Mouse (Mus musculus): ENCODE measurements around the gene Psma3. TPM values are rescaled to one million over a fixed set of nuclear protein-coding genes. Genes with fewer than 3 reads are reported as not detected.
"Not testable (repeated sequence)": the region's sequence is repeated elsewhere in the genome, so short reads cannot be mapped to it uniquely, and the experiment has no call there.

The Psma3 gene
- polyA plus RNA-seq, 1 experiment from 2014 or later: 248 TPM

DNA sequence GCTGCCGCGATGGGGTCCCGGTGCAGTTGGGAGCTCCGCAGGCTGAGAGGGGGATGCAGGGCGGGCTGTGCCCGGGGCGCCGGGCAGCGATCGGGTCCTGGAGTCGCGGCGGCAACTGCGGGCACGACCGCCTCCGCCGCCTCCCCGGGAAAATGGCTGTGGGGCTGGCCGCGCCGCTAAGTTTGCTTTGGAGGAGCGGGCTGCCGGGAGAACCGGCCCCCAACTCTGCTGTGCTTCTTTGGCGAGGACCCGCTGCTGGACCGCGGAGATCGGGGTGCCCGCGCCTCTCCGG, 41.7 kb downstream of the Psma3 start:
- 1% methylated on average over 33 of the region's 33 CpGs for WGBS (ENCODE audit: missing documents)
- Histone ChIP-seq H3K27ac (no peak overlapping the region), H3K36me3 (ENCODE audit: inconsistent target) (peaks cover 31% of the 10 kb centered on the region), H3K4me3 (ENCODE audit: inconsistent target) (peak overlapping the region; percentile 23), H3K79me2 (ENCODE audit: inconsistent target) (peaks cover 83% of the 10 kb centered on the region)

- under 1% methylated on average over 39 of the region's 82 CpGs for WGBS (ENCODE audit: missing documents)
Measured at GRCm38 (mm10) chr12:71016503-71017241, 42.3 kb downstream of the Psma3 start.

DNA sequence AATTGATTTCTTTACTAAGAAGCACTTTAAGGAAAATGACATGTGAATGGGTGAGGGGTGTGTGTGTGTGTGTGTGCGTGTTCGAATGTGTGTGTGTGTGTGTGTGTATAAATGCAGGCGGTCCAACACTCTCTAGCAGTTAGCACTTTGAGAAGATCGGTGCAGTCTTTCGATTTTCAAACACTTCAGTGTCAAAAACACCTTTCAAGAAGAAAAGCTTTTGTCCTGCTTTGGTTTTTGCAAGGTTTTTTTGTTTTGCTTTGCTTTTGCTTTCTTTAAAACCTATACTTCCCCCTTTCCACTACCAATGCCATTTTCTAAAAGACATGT, 42.8 kb downstream of the Psma3 start:
- Histone ChIP-seq H3K79me2 (ENCODE audit: inconsistent target) (peaks cover 83% of the 10 kb centered on the region), H3K36me3 (ENCODE audit: inconsistent target) (peaks cover 34% of the 10 kb centered on the region), H3K27ac (peak overlapping the region; percentile 68), H3K4me3 (ENCODE audit: inconsistent target) (peak overlapping the region; percentile 72)
- WGBS (ENCODE audit: missing documents): 6% methylated on average over 5 of the region's 5 CpGs

More at GRCm38 (mm10) chr12:71016503-71017241, 42.3 kb downstream of the Psma3 start:
- H3K27ac ChIP-seq: peak overlapping the region; percentile 68
- peak overlapping the region; percentile 72 for H3K4me3 ChIP-seq (ENCODE audit: inconsistent target)
- H3K36me3 ChIP-seq (ENCODE audit: inconsistent target): peaks cover 34% of the 10 kb centered on the region
- H3K79me2 ChIP-seq (ENCODE audit: inconsistent target): peaks cover 83% of the 10 kb centered on the region

- Histone ChIP-seq H3K36me3 (ENCODE audit: inconsistent target) (peaks cover 36% of the 10 kb centered on the region), H3K4me3 (ENCODE audit: inconsistent target) (peak overlapping the region; percentile 72)
- WGBS (ENCODE audit: missing documents): 32% methylated on average over 10 of the region's 10 CpGs
Measured at GRCm38 (mm10) chr12:71017827-71018226, 43.4 kb downstream of the Psma3 start.

DNA sequence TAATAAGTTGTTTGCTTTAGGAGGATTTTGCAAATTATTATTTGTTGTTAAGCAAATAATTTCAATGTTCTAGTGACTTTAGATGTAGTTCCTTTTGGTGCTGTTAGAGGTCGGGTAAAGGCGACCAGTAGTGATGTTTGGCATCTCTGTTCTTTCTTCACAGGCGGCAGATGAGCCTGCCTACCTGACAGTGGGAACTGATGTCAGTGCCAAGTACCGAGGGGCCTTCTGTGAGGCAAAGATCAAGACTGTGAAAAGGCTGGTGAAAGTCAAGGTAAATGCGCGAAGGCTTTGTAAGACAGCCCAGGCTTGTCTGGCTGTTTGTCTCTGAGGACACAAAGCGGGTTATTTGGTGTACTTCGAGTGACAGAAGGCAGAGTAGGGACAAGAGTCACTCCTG, 44.8 kb downstream of the Psma3 start:
- WGBS (ENCODE audit: missing documents): 90% methylated on average over 8 of the region's 8 CpGs
- Histone ChIP-seq H3K27ac (no peak overlapping the region), H3K36me3 (ENCODE audit: inconsistent target) (peaks cover 50% of the 10 kb centered on the region), H3K79me2 (ENCODE audit: inconsistent target) (peaks cover 83% of the 10 kb centered on the region), H3K4me3 (ENCODE audit: inconsistent target) (no peak overlapping the region)

More at GRCm38 (mm10) chr12:71017827-71018226, 43.4 kb downstream of the Psma3 start:
- peaks cover 83% of the 10 kb centered on the region for H3K79me2 ChIP-seq (ENCODE audit: inconsistent target)
- peak overlapping the region; percentile 68 for H3K27ac ChIP-seq

DNA sequence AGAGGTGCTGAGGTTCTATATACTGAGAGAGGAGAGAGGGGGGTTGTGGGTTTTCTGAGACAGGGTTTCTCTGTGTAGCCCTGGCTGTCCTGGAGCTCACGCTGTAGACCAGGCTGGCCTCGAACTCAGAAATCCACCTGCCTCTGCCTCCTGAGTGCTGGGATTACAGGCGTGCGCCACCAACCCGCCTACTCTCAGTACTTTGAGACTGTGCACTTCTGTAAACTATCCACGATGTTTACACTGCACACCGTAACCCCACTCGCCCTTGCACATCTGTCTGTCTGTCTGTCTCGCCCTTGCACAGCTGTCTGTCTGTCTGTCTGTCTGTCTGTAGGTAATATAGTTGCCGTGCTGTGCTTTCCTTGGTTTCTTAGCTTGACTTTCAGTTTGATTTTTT, 50.0 kb downstream of the Psma3 start:
- peaks cover 84% of the 10 kb centered on the region for H3K36me3 ChIP-seq (ENCODE audit: inconsistent target)
- peaks cover 98% of the 10 kb centered on the region for H3K79me2 ChIP-seq (ENCODE audit: inconsistent target)
- no peak overlapping the region for H3K27ac ChIP-seq
- no peak overlapping the region for H3K4me3 ChIP-seq (ENCODE audit: inconsistent target)
- WGBS (ENCODE audit: missing documents): 96% methylated on average over 8 of the region's 10 CpGs

- H3K36me3 ChIP-seq (ENCODE audit: inconsistent target): peaks cover 83% of the 10 kb centered on the region
- H3K4me3 ChIP-seq (ENCODE audit: inconsistent target); H3K27ac ChIP-seq: not testable (repeated sequence)
- H3K79me2 ChIP-seq (ENCODE audit: inconsistent target): peaks cover 98% of the 10 kb centered on the region
- WGBS (ENCODE audit: missing documents): 94% methylated on average over 8 of the region's 8 CpGs
Measured at GRCm38 (mm10) chr12:71028265-71028664, 53.8 kb downstream of the Psma3 start.

DNA sequence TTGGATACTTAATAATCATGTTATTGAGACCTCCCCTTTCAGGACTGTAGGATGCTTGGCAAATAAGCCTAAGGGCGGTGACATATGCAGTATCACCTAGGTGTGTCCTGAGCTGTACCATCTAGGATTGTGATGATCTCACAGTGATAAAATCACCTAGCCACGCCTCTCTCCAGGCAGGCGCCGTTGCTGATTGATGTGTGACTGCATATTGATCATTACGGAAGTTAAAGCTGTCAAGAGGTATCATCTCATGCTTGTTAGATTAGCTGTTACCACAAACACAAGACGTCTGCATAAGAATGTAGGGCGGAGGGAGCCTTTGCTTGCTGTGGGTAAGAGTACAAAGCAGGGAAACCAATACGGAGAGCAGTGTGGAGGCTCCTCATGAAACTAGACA, 55.8 kb downstream of the Psma3 start:
- Histone ChIP-seq H3K36me3 (ENCODE audit: inconsistent target) (peaks cover 82% of the 10 kb centered on the region), H3K27ac (no peak overlapping the region)
- WGBS (ENCODE audit: missing documents): 97% methylated on average over 8 of the region's 8 CpGs

DNA sequence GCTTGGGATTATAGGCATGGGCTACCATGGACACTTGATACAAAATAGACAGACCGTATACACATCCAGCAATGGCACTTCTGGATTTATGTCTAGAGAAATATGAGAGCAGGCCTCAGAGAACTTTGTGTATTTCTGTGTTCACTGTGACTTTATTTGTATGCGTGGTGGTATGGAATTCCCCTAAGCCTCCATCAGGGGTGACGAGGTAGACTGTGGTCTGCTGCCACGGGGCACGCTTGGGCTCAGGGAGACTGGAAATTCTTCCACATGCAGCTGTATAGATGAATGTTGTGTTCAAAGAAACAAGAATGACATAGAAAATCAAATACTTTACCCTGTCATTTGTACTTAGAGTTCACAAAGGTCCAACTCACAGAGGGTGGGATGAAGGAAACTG, 56.3 kb downstream of the Psma3 start:
- peaks cover 82% of the 10 kb centered on the region for H3K36me3 ChIP-seq (ENCODE audit: inconsistent target)

More for the DNA sequence above, 55.8 kb downstream of the Psma3 start:
- Histone ChIP-seq H3K4me3 (ENCODE audit: inconsistent target) (no peak overlapping the region), H3K79me2 (ENCODE audit: inconsistent target) (peaks cover 98% of the 10 kb centered on the region)

GRCm38 (mm10) chr12:71035826-71036225, 61.4 kb downstream of the Psma3 start:
- H3K27ac ChIP-seq: no peak overlapping the region
- peaks cover 68% of the 10 kb centered on the region for H3K79me2 ChIP-seq (ENCODE audit: inconsistent target)
- WGBS (ENCODE audit: missing documents): 100% methylated on average over 4 of the region's 4 CpGs
- no peak overlapping the region for H3K4me3 ChIP-seq (ENCODE audit: inconsistent target)
- peaks cover 79% of the 10 kb centered on the region for H3K36me3 ChIP-seq (ENCODE audit: inconsistent target)

More for the DNA sequence above, 56.3 kb downstream of the Psma3 start:
- H3K27ac ChIP-seq: no peak overlapping the region
- WGBS (ENCODE audit: missing documents): 90% methylated on average over 5 of the region's 5 CpGs
- no peak overlapping the region for H3K4me3 ChIP-seq (ENCODE audit: inconsistent target)
- peaks cover 98% of the 10 kb centered on the region for H3K79me2 ChIP-seq (ENCODE audit: inconsistent target)

- Histone ChIP-seq H3K4me3 (ENCODE audit: inconsistent target) (no peak overlapping the region), H3K79me2 (ENCODE audit: inconsistent target) (peaks cover 64% of the 10 kb centered on the region), H3K36me3 (ENCODE audit: inconsistent target) (peaks cover 77% of the 10 kb centered on the region), H3K27ac (no peak overlapping the region)
- WGBS (ENCODE audit: missing documents): 94% methylated on average over 11 of the region's 12 CpGs
Measured at GRCm38 (mm10) chr12:71036729-71037404, 62.4 kb downstream of the Psma3 start.

DNA sequence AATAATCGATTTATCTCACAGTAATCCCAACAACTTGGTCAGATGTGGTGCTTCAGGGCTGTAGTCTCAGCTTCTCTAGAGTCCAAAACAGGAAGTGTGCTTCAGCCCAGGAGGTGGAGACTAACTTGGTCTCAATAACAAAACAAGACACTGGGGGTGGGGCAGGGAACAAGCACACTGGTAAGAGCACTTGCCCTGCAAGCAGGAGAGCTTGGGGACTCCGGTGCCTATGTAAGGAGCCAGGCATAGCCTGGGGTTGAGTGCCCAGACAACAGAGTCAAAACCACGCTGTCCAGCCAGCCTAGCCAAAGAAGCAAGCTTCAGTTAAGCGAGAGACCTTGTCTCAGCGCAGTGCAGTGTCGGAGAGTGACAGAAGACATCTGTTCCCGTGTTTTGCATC, 66.0 kb downstream of the Psma3 start:
- WGBS (ENCODE audit: missing documents): 34% methylated on average over 4 of the region's 7 CpGs
- peak overlapping the region; percentile 28 for H3K27ac ChIP-seq
- H3K79me2 ChIP-seq (ENCODE audit: inconsistent target): peaks cover 41% of the 10 kb centered on the region; the same call in 1 of the 2 replicates
- H3K4me3 ChIP-seq (ENCODE audit: inconsistent target): no peak overlapping the region
- H3K36me3 ChIP-seq (ENCODE audit: inconsistent target): peaks cover 82% of the 10 kb centered on the region

DNA sequence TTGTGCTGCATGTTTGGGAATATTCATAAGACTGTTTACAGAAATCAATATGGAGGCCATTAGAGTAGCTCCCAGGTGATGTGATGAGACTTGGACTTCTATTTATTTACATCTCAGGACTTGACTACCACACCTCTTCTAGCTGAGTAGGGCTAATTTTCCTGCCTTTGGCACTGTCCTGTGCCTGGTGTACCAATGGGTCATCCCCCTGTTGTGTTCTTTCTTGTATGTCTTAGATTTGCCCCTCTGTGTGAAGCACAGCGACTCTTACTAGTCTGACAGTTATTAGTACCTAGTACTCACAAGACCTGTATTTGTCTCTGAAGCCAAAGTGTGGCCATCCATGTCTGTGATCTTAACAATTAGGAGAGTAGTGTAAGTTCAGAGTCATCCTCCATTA, 68.0 kb downstream of the Psma3 start:
- WGBS (ENCODE audit: missing documents): 100% methylated on average over 1 of the region's 1 CpGs
- Histone ChIP-seq H3K27ac (no peak overlapping the region), H3K79me2 (ENCODE audit: inconsistent target) (peaks cover 21% of the 10 kb centered on the region; the same call in 1 of the 2 replicates), H3K36me3 (ENCODE audit: inconsistent target) (peaks cover 76% of the 10 kb centered on the region), H3K4me3 (ENCODE audit: inconsistent target) (no peak overlapping the region)

- H3K27ac ChIP-seq: no peak overlapping the region
- H3K79me2 ChIP-seq (ENCODE audit: inconsistent target): peaks cover 22% of the 10 kb centered on the region
- 100% methylated on average over 3 of the region's 3 CpGs for WGBS (ENCODE audit: missing documents)
- peaks cover 65% of the 10 kb centered on the region; the same call in 1 of the 2 replicates for H3K36me3 ChIP-seq (ENCODE audit: inconsistent target)
- H3K4me3 ChIP-seq (ENCODE audit: inconsistent target): no peak overlapping the region
Measured at GRCm38 (mm10) chr12:71043571-71043970, 69.2 kb downstream of the Psma3 start.

DNA sequence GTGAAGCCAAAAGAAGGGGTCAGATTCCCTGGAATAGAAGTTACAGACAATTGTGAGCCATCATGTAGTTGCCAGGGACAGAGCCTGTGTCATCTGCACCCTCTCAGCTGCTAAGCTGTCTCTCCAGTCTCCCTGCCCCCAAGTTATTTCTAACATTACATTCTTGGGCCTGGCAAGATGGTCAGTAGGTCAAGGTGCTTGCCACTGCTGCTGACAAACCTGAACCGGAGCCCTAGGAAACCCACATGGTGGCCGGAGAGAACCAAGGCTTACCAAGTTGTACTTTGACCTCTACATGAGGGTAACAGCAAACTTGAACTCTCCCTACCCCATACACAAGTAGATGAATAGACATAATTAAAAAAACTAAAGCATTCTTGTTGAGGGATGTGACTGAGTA, 70.1 kb downstream of the Psma3 start:
- H3K27ac ChIP-seq: no peak overlapping the region
- H3K79me2 ChIP-seq (ENCODE audit: inconsistent target): peaks cover 31% of the 10 kb centered on the region
- no peak overlapping the region for H3K4me3 ChIP-seq (ENCODE audit: inconsistent target)
- H3K36me3 ChIP-seq (ENCODE audit: inconsistent target): peaks cover 65% of the 10 kb centered on the region; the same call in 1 of the 2 replicates
- 94% methylated on average over 2 of the region's 2 CpGs for WGBS (ENCODE audit: missing documents)

Data from macrophage (primary cell).